Mouse (Mus musculus): ENCODE data around the gene Mfsd4b4. TPM values are rescaled to one million over a fixed set of nuclear protein-coding genes. Genes with fewer than 3 reads are reported as not detected.

Mfsd4b4 gene
- polyA plus RNA-seq, 1 experiment, result 0.68 TPM

DNA sequence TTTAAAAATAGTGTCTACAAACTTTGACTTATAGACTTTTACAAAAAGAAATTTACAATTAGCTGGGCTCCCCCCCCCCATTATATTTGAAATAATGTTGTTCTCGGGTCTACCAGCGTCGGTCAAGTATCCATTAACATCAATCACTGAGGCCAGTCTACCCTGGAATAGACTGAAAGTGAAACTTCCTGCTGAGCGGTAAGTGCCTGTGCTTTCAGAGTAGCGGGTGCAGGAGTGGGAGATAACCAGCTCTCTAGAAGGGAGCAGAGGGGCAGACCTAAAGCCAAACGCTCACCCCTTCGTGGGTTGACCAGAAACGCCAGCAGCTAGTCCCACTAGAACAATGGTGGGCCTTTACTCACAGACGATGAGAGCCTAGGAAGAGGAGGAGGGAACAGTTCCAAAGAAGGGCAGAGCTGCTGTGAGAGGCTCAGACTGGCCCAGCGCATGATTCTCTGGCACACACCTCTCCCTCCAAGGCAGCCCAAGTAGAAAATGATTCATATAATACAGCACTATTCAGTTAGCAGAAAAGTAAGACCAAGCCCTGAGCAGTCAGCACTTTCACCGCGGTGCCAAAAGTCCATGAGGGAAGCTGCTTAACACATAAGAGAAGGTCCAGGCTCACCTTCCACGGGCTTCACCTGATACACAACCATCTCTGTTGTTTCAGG is 9.9 kb upstream of the Mfsd4b4 start:
- no peaks in the 10 kb centered on the region for H3K36me3 ChIP-seq (ENCODE audit: control insufficient read depth, insufficient read depth)
- no peaks in the 10 kb centered on the region for H3K27me3 ChIP-seq (ENCODE audit: control insufficient read depth, insufficient read depth, insufficient read length)
- H3K4me3 ChIP-seq (ENCODE audit: insufficient read depth, poor library complexity, severe bottlenecking), result no peak overlapping the region
- no peaks in the 10 kb centered on the region for H3K79me3 ChIP-seq (ENCODE audit: low read depth)
- TF ChIP-seq MAX (IDR thresholded peaks at IDR 0.05), result no peak
- no peak for TF ChIP-seq MYOG (IDR thresholded peaks at IDR 0.05; ENCODE audit: control insufficient read depth, extremely low read depth, insufficient read length)
- no peak for TF ChIP-seq CEBPB (IDR thresholded peaks at IDR 0.05; ENCODE audit: low read depth)
- no peak for TF ChIP-seq FOSL1 (IDR thresholded peaks at IDR 0.05; ENCODE audit: insufficient read depth, low read length, poor library complexity, severe bottlenecking)
- H3ac ChIP-seq (ENCODE audit: control insufficient read depth, insufficient read length, low read depth), result no peak overlapping the region
- H3K79me2 ChIP-seq (ENCODE audit: control insufficient read depth, insufficient read depth), result no peaks in the 10 kb centered on the region

GRCm38 (mm10) chr10:39906799-39907658 is 8.0 kb upstream of the Mfsd4b4 start:
- Histone ChIP-seq H3K27me3 (ENCODE audit: control insufficient read depth, insufficient read depth, insufficient read length) (no peaks in the 10 kb centered on the region), H3K36me3 (ENCODE audit: control insufficient read depth, insufficient read depth) (no peaks in the 10 kb centered on the region), H3K4me3 (ENCODE audit: insufficient read depth, poor library complexity, severe bottlenecking) (no peak overlapping the region), H3ac (ENCODE audit: control insufficient read depth, insufficient read length, low read depth) (no peak overlapping the region), H3K79me2 (ENCODE audit: control insufficient read depth, insufficient read depth) (no peaks in the 10 kb centered on the region), H3K79me3 (ENCODE audit: low read depth) (no peaks in the 10 kb centered on the region)
- no peak for TF ChIP-seq MYOD1 (IDR thresholded peaks at IDR 0.05; ENCODE audit: control insufficient read depth, insufficient read length, low read depth)
- no peak for TF ChIP-seq MYOG (IDR thresholded peaks at IDR 0.05; ENCODE audit: control insufficient read depth, extremely low read depth, insufficient read length)
- no peak for TF ChIP-seq MAX (IDR thresholded peaks at IDR 0.05)
- TF ChIP-seq USF1 (IDR thresholded peaks at IDR 0.05; ENCODE audit: low read depth), result no peak
- TF ChIP-seq FOSL1 (IDR thresholded peaks at IDR 0.05; ENCODE audit: insufficient read depth, low read length, poor library complexity, severe bottlenecking), result no peak
- no peak for TF ChIP-seq CTCF (IDR thresholded peaks at IDR 0.05; ENCODE audit: control insufficient read depth, insufficient read depth, insufficient read length)
- TF ChIP-seq CEBPB (IDR thresholded peaks at IDR 0.05; ENCODE audit: low read depth), result no peak

- TF ChIP-seq MYOG (IDR thresholded peaks at IDR 0.05; ENCODE audit: control insufficient read depth, extremely low read depth, insufficient read length), result no peak
- TF ChIP-seq MYOD1 (IDR thresholded peaks at IDR 0.05; ENCODE audit: control insufficient read depth, insufficient read length, low read depth), result no peak
- no peak for TF ChIP-seq MAX (IDR thresholded peaks at IDR 0.05)
- TF ChIP-seq CEBPB (IDR thresholded peaks at IDR 0.05; ENCODE audit: low read depth), result no peak
- TF ChIP-seq FOSL1 (IDR thresholded peaks at IDR 0.05; ENCODE audit: insufficient read depth, low read length, poor library complexity, severe bottlenecking), result no peak
- TF ChIP-seq CTCF (IDR thresholded peaks at IDR 0.05; ENCODE audit: control insufficient read depth, insufficient read depth, insufficient read length), result no peak
- TF ChIP-seq USF1 (IDR thresholded peaks at IDR 0.05; ENCODE audit: low read depth), result no peak
- H3K79me2 ChIP-seq (ENCODE audit: control insufficient read depth, insufficient read depth), result no peaks in the 10 kb centered on the region
- no peaks in the 10 kb centered on the region for H3K36me3 ChIP-seq (ENCODE audit: control insufficient read depth, insufficient read depth)
- no peaks in the 10 kb centered on the region for H3K27me3 ChIP-seq (ENCODE audit: control insufficient read depth, insufficient read depth, insufficient read length)
- no peaks in the 10 kb centered on the region for H3K79me3 ChIP-seq (ENCODE audit: low read depth)
- no peak overlapping the region for H3K4me3 ChIP-seq (ENCODE audit: insufficient read depth, poor library complexity, severe bottlenecking)
- no peak overlapping the region for H3ac ChIP-seq (ENCODE audit: control insufficient read depth, insufficient read length, low read depth)
Measured at GRCm38 (mm10) chr10:39904191-39904590, 5.2 kb upstream of the Mfsd4b4 start.

GRCm38 (mm10) chr10:39896503-39896902 is 2.5 kb downstream of the Mfsd4b4 start:
- TF ChIP-seq MYOD1 (IDR thresholded peaks at IDR 0.05; ENCODE audit: control insufficient read depth, insufficient read length, low read depth), result no peak
- TF ChIP-seq CTCF (IDR thresholded peaks at IDR 0.05; ENCODE audit: control insufficient read depth, insufficient read depth, insufficient read length), result no peak
- TF ChIP-seq MAX (IDR thresholded peaks at IDR 0.05), result no peak
- TF ChIP-seq CEBPB (IDR thresholded peaks at IDR 0.05; ENCODE audit: low read depth), result no peak
- no peak for TF ChIP-seq MYOG (IDR thresholded peaks at IDR 0.05; ENCODE audit: control insufficient read depth, extremely low read depth, insufficient read length)
- no peak for TF ChIP-seq FOSL1 (IDR thresholded peaks at IDR 0.05; ENCODE audit: insufficient read depth, low read length, poor library complexity, severe bottlenecking)
- TF ChIP-seq USF1 (IDR thresholded peaks at IDR 0.05; ENCODE audit: low read depth), result no peak
- H3K27me3 ChIP-seq (ENCODE audit: control insufficient read depth, insufficient read depth, insufficient read length), result no peaks in the 10 kb centered on the region

GRCm38 (mm10) chr10:39893702-39894697 is 5.0 kb downstream of the Mfsd4b4 start:
- no peaks in the 10 kb centered on the region for H3K36me3 ChIP-seq (ENCODE audit: control insufficient read depth, insufficient read depth)
- no peak for TF ChIP-seq USF1 (IDR thresholded peaks at IDR 0.05; ENCODE audit: low read depth)
- TF ChIP-seq MAX (IDR thresholded peaks at IDR 0.05), result no peak
- TF ChIP-seq CTCF (IDR thresholded peaks at IDR 0.05; ENCODE audit: control insufficient read depth, insufficient read depth, insufficient read length), result no peak
- no peak for TF ChIP-seq MYOG (IDR thresholded peaks at IDR 0.05; ENCODE audit: control insufficient read depth, extremely low read depth, insufficient read length)
- no peak for TF ChIP-seq FOSL1 (IDR thresholded peaks at IDR 0.05; ENCODE audit: insufficient read depth, low read length, poor library complexity, severe bottlenecking)
- TF ChIP-seq MYOD1 (IDR thresholded peaks at IDR 0.05; ENCODE audit: control insufficient read depth, insufficient read length, low read depth), result no peak
- TF ChIP-seq CEBPB (IDR thresholded peaks at IDR 0.05; ENCODE audit: low read depth), result no peak

More at GRCm38 (mm10) chr10:39896503-39896902, 2.5 kb downstream of the Mfsd4b4 start:
- Histone ChIP-seq H3K79me2 (ENCODE audit: control insufficient read depth, insufficient read depth) (no peaks in the 10 kb centered on the region), H3ac (ENCODE audit: control insufficient read depth, insufficient read length, low read depth) (no peak overlapping the region), H3K4me3 (ENCODE audit: insufficient read depth, poor library complexity, severe bottlenecking) (no peak overlapping the region), H3K79me3 (ENCODE audit: low read depth) (no peaks in the 10 kb centered on the region), H3K36me3 (ENCODE audit: control insufficient read depth, insufficient read depth) (no peaks in the 10 kb centered on the region)

More at GRCm38 (mm10) chr10:39893702-39894697, 5.0 kb downstream of the Mfsd4b4 start:
- H3K4me3 ChIP-seq (ENCODE audit: insufficient read depth, poor library complexity, severe bottlenecking), result no peak overlapping the region
- no peak overlapping the region for H3ac ChIP-seq (ENCODE audit: control insufficient read depth, insufficient read length, low read depth)
- H3K79me3 ChIP-seq (ENCODE audit: low read depth), result no peaks in the 10 kb centered on the region
- H3K79me2 ChIP-seq (ENCODE audit: control insufficient read depth, insufficient read depth), result no peaks in the 10 kb centered on the region
- no peaks in the 10 kb centered on the region for H3K27me3 ChIP-seq (ENCODE audit: control insufficient read depth, insufficient read depth, insufficient read length)
